Mouse (Mus musculus): ENCODE measurements around the gene Gm26741. TPM values are rescaled to one million over a fixed set of nuclear protein-coding genes. Genes with fewer than 3 reads are reported as not detected.

The Gm26741 gene
- polyA plus RNA-seq, 1 experiment from 2014 or later = not detected

DNA sequence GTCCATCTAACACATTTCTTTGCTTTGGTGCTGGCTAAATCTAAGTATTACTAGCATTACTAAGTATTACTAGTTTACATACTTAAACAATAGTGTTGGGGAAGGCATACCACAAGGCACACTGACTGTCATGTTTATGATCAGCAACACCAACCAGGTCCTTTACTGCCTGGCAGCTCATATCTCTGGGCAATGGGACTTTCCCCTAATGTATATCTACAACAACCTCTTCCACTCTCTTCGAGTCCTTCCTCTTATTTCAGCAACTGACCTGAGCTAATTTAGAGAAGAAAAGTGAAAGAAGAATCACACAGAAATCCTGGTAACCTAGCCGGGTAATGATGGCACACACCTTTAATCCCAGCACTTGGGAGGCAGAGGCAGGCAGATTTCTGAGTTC is 17.9 kb downstream of the Gm26741 start:
- Histone ChIP-seq H3K27me3 (replicated peaks; ENCODE audit: control insufficient read depth, insufficient read depth, low read length) (no peaks in the 10 kb centered on the region), H3K27ac (ENCODE audit: low read depth, low read length) (no peak overlapping the region), H3K9ac (ENCODE audit: low read depth, low read length) (no peak overlapping the region), H3K4me3 (ENCODE audit: low read depth, low read length) (no peak overlapping the region), H3K4me2 (replicated peaks; ENCODE audit: low read depth) (no peak overlapping the region), H3K36me3 (ENCODE audit: control insufficient read depth, insufficient read depth) (no peaks in the 10 kb centered on the region), H3K4me1 (replicated peaks; ENCODE audit: control insufficient read depth, insufficient read depth, low read length) (0 out of 2 replicates have a peak, but pooled peaks cover 3% of the 10 kb centered on the region), H3K9me3 (ENCODE audit: control insufficient read depth) (no peaks in the 10 kb centered on the region)
- ATAC-seq = no peak
- WGBS = 62% methylated on average over 2 of the region's 2 CpGs
- TF ChIP-seq CTCF (IDR thresholded peaks at IDR 0.05; ENCODE audit: low read depth) = no peak

- no peak overlapping the region for H3K4me3 ChIP-seq (ENCODE audit: low read depth, low read length)
- no peak for TF ChIP-seq CTCF (IDR thresholded peaks at IDR 0.05; ENCODE audit: low read depth)
- H3K9ac ChIP-seq (ENCODE audit: low read depth, low read length) = no peak overlapping the region
- H3K9me3 ChIP-seq (ENCODE audit: control insufficient read depth) = no peaks in the 10 kb centered on the region
- 0 out of 2 replicates have a peak, but pooled peaks cover 3% of the 10 kb centered on the region for H3K4me1 ChIP-seq (replicated peaks; ENCODE audit: control insufficient read depth, insufficient read depth, low read length)
- no peak overlapping the region for H3K4me2 ChIP-seq (replicated peaks; ENCODE audit: low read depth)
- no peak overlapping the region for H3K27ac ChIP-seq (ENCODE audit: low read depth, low read length)
- no peak for ATAC-seq
- H3K36me3 ChIP-seq (ENCODE audit: control insufficient read depth, insufficient read depth) = no peaks in the 10 kb centered on the region
- WGBS = 94% methylated on average over 2 of the region's 2 CpGs
- H3K27me3 ChIP-seq (replicated peaks; ENCODE audit: control insufficient read depth, insufficient read depth, low read length) = no peaks in the 10 kb centered on the region
Observed at GRCm38 (mm10) chr10:52377813-52378212, 19.2 kb downstream of the Gm26741 start.

DNA sequence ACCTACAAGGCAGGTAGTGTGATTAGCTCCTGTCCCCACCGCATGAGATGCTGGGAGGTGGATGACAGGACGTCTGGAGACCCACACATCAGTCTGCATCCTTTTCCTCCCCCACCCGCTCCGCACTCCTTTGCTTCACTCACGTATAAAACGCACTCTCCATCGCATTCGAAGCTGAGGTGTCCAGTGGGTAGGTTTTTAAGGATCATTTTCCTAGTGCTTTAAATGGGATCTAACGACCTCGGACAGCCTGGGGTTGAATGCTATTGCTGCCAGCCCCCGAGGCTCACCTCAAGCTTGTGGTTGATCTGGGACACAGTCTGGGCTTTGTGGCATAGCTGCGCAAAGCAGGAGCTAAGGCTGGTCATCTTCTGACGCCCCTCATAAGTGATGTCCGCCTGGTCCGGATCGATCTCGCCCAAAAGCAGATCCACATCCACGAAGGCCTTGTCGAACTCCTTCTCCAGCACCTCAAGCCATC is 22.8 kb downstream of the Gm26741 start:
- no peak; the same call in 1 of the 2 replicates for ATAC-seq
- under 1% methylated on average over 19 of the region's 19 CpGs for WGBS
- Histone ChIP-seq H3K4me3 (ENCODE audit: low read depth, low read length) (peak overlapping the region; percentile 96), H3K27me3 (replicated peaks; ENCODE audit: control insufficient read depth, insufficient read depth, low read length) (no peaks in the 10 kb centered on the region), H3K27ac (ENCODE audit: low read depth, low read length) (peak overlapping the region; percentile 96), H3K9me3 (ENCODE audit: control insufficient read depth) (no peaks in the 10 kb centered on the region), H3K36me3 (ENCODE audit: control insufficient read depth, insufficient read depth) (no peaks in the 10 kb centered on the region), H3K9ac (ENCODE audit: low read depth, low read length) (peak overlapping the region; percentile 86), H3K4me2 (replicated peaks; ENCODE audit: low read depth) (peak overlapping the region; percentile 84), H3K4me1 (replicated peaks; ENCODE audit: control insufficient read depth, insufficient read depth, low read length) (0 out of 2 replicates have a peak, but pooled peaks cover 3% of the 10 kb centered on the region)
- no peak for TF ChIP-seq CTCF (IDR thresholded peaks at IDR 0.05; ENCODE audit: low read depth)

GRCm38 (mm10) chr10:52381845-52382591 is 23.5 kb downstream of the Gm26741 start, which contains the start of gene Gopc:
TSS of gene Gopc (minus strand) at chr10:52382124.
- Histone ChIP-seq H3K36me3 (ENCODE audit: control insufficient read depth, insufficient read depth) (no peaks in the 10 kb centered on the region), H3K4me1 (replicated peaks; ENCODE audit: control insufficient read depth, insufficient read depth, low read length) (0 out of 2 replicates have a peak, but pooled peaks cover 3% of the 10 kb centered on the region), H3K9ac (ENCODE audit: low read depth, low read length) (peak within 1 kb of the TSS; percentile 86), H3K27ac (ENCODE audit: low read depth, low read length) (peak within 1 kb of the TSS; percentile 96), H3K27me3 (replicated peaks; ENCODE audit: control insufficient read depth, insufficient read depth, low read length) (no peaks in the 10 kb centered on the region), H3K9me3 (ENCODE audit: control insufficient read depth) (no peaks in the 10 kb centered on the region), H3K4me3 (ENCODE audit: low read depth, low read length) (peak within 1 kb of the TSS; percentile 96), H3K4me2 (replicated peaks; ENCODE audit: low read depth) (peak within 1 kb of the TSS; percentile 84)
- TF ChIP-seq CTCF (IDR thresholded peaks at IDR 0.05; ENCODE audit: low read depth) = no peak
- WGBS = under 1% methylated on average over 67 of the region's 71 CpGs
- peak; percentile 100 for ATAC-seq

DNA sequence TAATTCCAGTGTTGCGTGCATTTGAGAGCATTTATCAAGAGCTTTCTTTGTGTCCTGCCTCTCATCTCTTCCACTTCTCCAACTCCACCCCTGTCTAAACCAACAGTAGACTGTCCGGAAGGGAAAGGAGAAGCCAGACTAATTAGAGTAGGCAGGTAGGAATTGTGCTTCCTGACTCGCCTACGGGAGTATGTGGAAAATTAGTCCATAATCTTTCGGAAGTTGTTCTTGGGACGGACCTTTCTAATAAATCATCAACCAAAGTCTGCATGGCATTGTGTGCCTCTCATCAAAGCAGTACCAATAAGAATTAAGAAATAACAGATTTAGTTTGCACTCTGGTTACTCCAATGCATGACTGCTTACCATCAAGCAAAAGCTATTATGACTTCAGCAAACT is 24.5 kb downstream of the Gm26741 start:
- H3K4me3 ChIP-seq (ENCODE audit: low read depth, low read length) = peak overlapping the region; percentile 96
- H3K36me3 ChIP-seq (ENCODE audit: control insufficient read depth, insufficient read depth) = no peaks in the 10 kb centered on the region
- H3K4me2 ChIP-seq (replicated peaks; ENCODE audit: low read depth) = peak overlapping the region; percentile 84
- H3K27ac ChIP-seq (ENCODE audit: low read depth, low read length) = no peak overlapping the region; the same call in 1 of the 2 replicates
- no peaks in the 10 kb centered on the region for H3K27me3 ChIP-seq (replicated peaks; ENCODE audit: control insufficient read depth, insufficient read depth, low read length)
- TF ChIP-seq CTCF (IDR thresholded peaks at IDR 0.05; ENCODE audit: low read depth) = no peak
- ATAC-seq = no peak
- no peaks in the 10 kb centered on the region for H3K9me3 ChIP-seq (ENCODE audit: control insufficient read depth)
- 0 out of 2 replicates have a peak, but pooled peaks cover 3% of the 10 kb centered on the region for H3K4me1 ChIP-seq (replicated peaks; ENCODE audit: control insufficient read depth, insufficient read depth, low read length)
- 0 out of 2 replicates have a peak overlapping the region, but pooled peaks have one; percentile 86 for H3K9ac ChIP-seq (ENCODE audit: low read depth, low read length)
- WGBS = 29% methylated on average over 6 of the region's 6 CpGs

DNA sequence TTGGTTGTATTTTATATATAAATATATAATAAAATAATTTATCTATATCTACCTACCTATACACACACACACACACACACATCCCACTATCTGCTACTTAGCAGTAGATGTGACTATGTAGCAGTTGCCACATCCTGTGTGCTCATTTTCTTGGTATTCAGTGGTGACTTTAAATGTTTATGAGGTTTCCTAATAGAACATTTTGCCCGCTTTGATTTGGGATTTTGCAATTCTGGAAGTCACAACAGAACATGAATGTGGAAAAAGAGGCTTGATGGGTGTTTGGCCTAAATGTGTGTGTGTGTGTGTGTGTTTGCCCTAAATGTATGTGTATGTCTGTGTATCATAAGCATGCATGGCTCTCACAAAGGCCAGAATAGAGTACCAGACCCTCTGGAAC is 25.0 kb downstream of the Gm26741 start:
- Histone ChIP-seq H3K36me3 (ENCODE audit: control insufficient read depth, insufficient read depth) (no peaks in the 10 kb centered on the region), H3K4me2 (replicated peaks; ENCODE audit: low read depth) (no peak overlapping the region), H3K27me3 (replicated peaks; ENCODE audit: control insufficient read depth, insufficient read depth, low read length) (no peaks in the 10 kb centered on the region), H3K9ac (ENCODE audit: low read depth, low read length) (no peak overlapping the region), H3K27ac (ENCODE audit: low read depth, low read length) (no peak overlapping the region), H3K4me1 (replicated peaks; ENCODE audit: control insufficient read depth, insufficient read depth, low read length) (0 out of 2 replicates have a peak, but pooled peaks cover 1% of the 10 kb centered on the region), H3K4me3 (ENCODE audit: low read depth, low read length) (no peak overlapping the region), H3K9me3 (ENCODE audit: control insufficient read depth) (no peaks in the 10 kb centered on the region)
- 97% methylated on average over 1 of the region's 1 CpGs for WGBS
- no peak for ATAC-seq
- no peak for TF ChIP-seq CTCF (IDR thresholded peaks at IDR 0.05; ENCODE audit: low read depth)

All from intestine, postnatal 0 days (tissue).